Mouse (Mus musculus) heart, postnatal 0 days (tissue): ENCODE data around the gene 1700017B05Rik. TPM values are rescaled to one million over a fixed set of nuclear protein-coding genes. Genes with fewer than 3 reads are reported as not detected.

ENCODE experiments used
- ATAC-seq: fragments of 200-750 bp; cut with Nextera tagmentation; 2 replicates; pipeline ENCODE4 v1.8.0; 2017; ENCODE audit warnings: low read depth, moderate number of reproducible peaks, moderate library complexity; ENCODE audit not compliant: insufficient read depth
- DNase-seq: peaks from one replicate; pipeline ENCODE4 v3.0.0-alpha.2; 2016; ENCODE audit warnings: low spot score
- H3K27ac ChIP-seq: fragments of 300-500 bp; sonication (generic); 2 replicates; pipeline ENCODE4 v1.5.1; 2014; ENCODE audit warnings: low read depth, mild to moderate bottlenecking
- H3K27me3 ChIP-seq: fragments of 300-500 bp; sonication (generic); 2 replicates; pipeline ENCODE4 v1.6.1; 2014; ENCODE audit warnings: low read length, mixed read lengths; ENCODE audit not compliant: control insufficient read depth, insufficient read depth
- H3K36me3 ChIP-seq: fragments of 300-500 bp; sonication (generic); replicated peaks from 2 replicates; pipeline ENCODE4 v1.6.1; 2014; ENCODE audit warnings: low read length, mixed read lengths; ENCODE audit not compliant: control insufficient read depth, insufficient read depth
- H3K4me1 ChIP-seq: fragments of 300-500 bp; sonication (generic); 2 replicates; pipeline ENCODE4 v1.6.1; 2014; ENCODE audit warnings: antibody characterized with exemption; ENCODE audit not compliant: control insufficient read depth, insufficient read depth
- H3K4me2 ChIP-seq: fragments of 300-500 bp; sonication (generic); 2 replicates; pipeline ENCODE4 v1.6.1; 2014; ENCODE audit warnings: low read depth, mild to moderate bottlenecking, low read length, moderate library complexity
- H3K4me3 ChIP-seq: fragments of 300-500 bp; sonication (generic); 2 replicates; pipeline ENCODE4 v1.5.1; 2014; ENCODE audit warnings: low read depth, low read length
- H3K9ac ChIP-seq: fragments of 300-500 bp; sonication (generic); replicated peaks from 2 replicates; pipeline ENCODE4 v1.6.1; 2014; ENCODE audit warnings: low read depth, low read length, mixed read lengths
- H3K9me3 ChIP-seq: fragments of 300-500 bp; sonication (generic); replicated peaks from 2 replicates; pipeline ENCODE4 v1.6.1; 2016; ENCODE audit warnings: low read length; ENCODE audit not compliant: control insufficient read depth
- CTCF ChIP-seq: IDR thresholded peaks from 2 replicates; pipeline ENCODE4 v1.5.1; 2016; ENCODE audit warnings: antibody characterized with exemption, control low read depth, low read depth
- EP300 ChIP-seq: IDR thresholded peaks from 2 replicates; pipeline ENCODE4 v1.6.1; 2016; ENCODE audit warnings: antibody characterized with exemption, low read depth
- WGBS: fragments of 180-500 bp; shearing (Covaris S2); extraction: QIAGEN DNeasy Blood & Tissue Kit; methylation state at CpG from one replicate; pipeline ENCODE4 v1.1.7; 2014; 5-methylcytosine and 5-hydroxymethylcytosine counted together
- polyA plus RNA-seq: library from polyadenylated mRNA; unstranded; fragments of >200 nt; fragmentation: Nextera tagmentation; extraction: Ambion mirVana; gene quantifications from 2 replicates; pipeline ENCODE4 v1.2.1, GENCODE M21; 2015
- total RNA-seq: library from RNA; depleted of rRNA; stranded (reverse); fragments of >200 nt; gene quantifications from 2 replicates; pipeline ENCODE4 v1.2.3, GENCODE M21; 2014; ENCODE audit warnings: low replicate concordance

Gene 1700017B05Rik
- total and polyA plus RNA-seq, 2 experiments from 2014 or later, result 6.2 to 11.0 TPM

DNA sequence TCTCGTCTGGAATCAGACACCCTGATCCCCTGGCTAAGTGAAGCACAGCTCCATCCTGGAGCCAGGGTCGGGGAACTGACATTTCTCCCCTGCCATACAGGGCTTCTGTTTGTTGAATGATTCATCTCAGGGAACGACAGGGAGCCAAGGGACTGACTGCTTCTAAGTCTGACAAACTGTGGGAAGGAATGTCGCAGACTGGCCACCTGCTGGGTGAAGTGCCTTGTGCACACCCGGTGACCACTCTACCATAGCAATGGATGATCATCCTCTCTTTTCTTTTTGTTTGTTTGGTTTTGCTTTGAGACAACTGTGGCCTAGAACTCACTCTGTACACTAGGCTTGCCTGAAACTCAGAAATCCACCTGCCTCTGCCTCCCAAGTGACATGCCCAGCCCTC is 19.5 kb downstream of the 1700017B05Rik start:
- Histone ChIP-seq H3K4me3 (no peak overlapping the region), H3K27me3 (no peaks in the 10 kb centered on the region), H3K9me3 (no peaks in the 10 kb centered on the region), H3K4me1 (no peaks in the 10 kb centered on the region), H3K9ac (no peak overlapping the region), H3K4me2 (no peak overlapping the region), H3K36me3 (no peaks in the 10 kb centered on the region), H3K27ac (no peak overlapping the region)
- WGBS, result 42% methylated on average over 5 of the region's 5 CpGs
- ATAC-seq (no peak), DNase-seq (no peak)
- TF ChIP-seq CTCF, result no peak
- no peak for TF ChIP-seq EP300

DNA sequence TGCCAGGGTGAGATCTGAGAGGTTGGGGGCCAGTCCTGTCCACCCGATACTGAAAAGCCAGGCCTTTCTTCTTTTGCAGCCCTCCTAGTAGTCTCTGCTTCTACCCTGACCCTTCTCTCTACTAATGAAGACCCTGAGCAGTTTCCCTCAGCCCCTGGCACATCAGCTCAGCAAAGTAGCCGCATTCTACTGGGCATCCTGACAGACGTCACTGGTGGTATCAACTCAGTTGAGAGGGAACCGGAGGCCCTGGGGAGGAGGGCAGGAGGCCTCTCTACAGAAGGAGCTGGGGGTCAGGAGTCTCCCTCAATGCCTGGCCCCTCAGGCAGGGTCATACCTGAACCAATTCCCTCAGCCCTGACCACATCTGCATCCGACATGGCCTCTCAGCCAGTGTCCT is 21.3 kb downstream of the 1700017B05Rik start:
- Histone ChIP-seq H3K27me3 (no peaks in the 10 kb centered on the region), H3K36me3 (no peaks in the 10 kb centered on the region), H3K27ac (no peak overlapping the region), H3K4me2 (no peak overlapping the region), H3K4me3 (no peak overlapping the region), H3K9me3 (no peaks in the 10 kb centered on the region), H3K9ac (no peak overlapping the region), H3K4me1 (no peaks in the 10 kb centered on the region)
- 68% methylated on average over 5 of the region's 5 CpGs for WGBS
- DNase-seq (no peak), ATAC-seq (no peak)
- TF ChIP-seq EP300 (no peak), CTCF (no peak)

DNA sequence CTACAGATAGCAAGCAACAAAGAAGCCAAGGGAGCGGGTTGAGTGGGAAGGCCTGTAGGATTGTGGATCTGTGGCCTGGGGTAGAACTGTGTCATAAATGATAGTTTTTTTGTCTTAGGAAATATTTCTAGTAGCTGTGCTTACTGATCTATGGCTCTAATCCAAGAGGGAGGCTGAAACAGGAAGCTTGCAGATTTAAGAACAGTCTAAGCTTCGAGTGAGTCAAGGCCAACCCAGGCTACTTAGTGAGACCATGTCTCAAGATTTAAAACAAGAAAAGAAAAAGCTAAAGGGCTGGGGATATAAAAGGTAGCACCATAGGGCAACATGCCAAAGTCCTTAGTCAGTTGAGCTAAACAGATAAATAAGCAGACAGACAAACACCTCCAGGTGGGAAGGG is 24.2 kb downstream of the 1700017B05Rik start:
- no peaks in the 10 kb centered on the region for H3K27me3 ChIP-seq
- H3K9me3 ChIP-seq, result no peaks in the 10 kb centered on the region
- WGBS, result 87% methylated on average over 2 of the region's 2 CpGs
- TF ChIP-seq CTCF (no peak), EP300 (no peak)
- no peak overlapping the region for H3K4me2 ChIP-seq
- no peaks in the 10 kb centered on the region for H3K36me3 ChIP-seq
- DNase-seq (no peak), ATAC-seq (no peak)
- H3K27ac ChIP-seq, result no peak overlapping the region
- H3K4me3 ChIP-seq, result no peak overlapping the region
- H3K9ac ChIP-seq, result no peak overlapping the region
- no peaks in the 10 kb centered on the region for H3K4me1 ChIP-seq

DNA sequence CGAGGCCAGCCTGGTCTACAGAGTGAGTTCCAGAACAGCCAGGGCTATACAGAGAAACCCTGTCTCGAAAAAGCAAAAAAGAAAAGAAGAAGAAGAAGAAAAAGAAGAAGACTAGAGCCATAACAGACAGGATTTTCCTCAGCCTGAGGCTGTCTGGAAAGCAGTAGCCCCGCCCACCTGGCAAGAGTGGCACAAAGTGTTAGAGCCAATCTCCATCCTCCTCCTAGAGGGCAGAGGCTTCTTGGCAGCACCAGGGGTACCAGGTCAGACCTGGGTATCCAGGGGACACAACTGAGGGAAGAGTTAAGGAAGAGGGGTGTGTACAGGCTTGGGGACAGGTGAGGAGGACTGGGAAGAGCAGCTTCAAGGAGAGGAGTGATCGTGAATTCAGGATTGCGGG is 24.7 kb downstream of the 1700017B05Rik start:
- TF ChIP-seq CTCF, result no peak
- TF ChIP-seq EP300, result no peak
- DNase-seq (no peak), ATAC-seq (no peak)
- Histone ChIP-seq H3K4me3 (no peak overlapping the region), H3K9me3 (no peaks in the 10 kb centered on the region), H3K9ac (no peak overlapping the region), H3K4me1 (no peaks in the 10 kb centered on the region), H3K36me3 (no peaks in the 10 kb centered on the region), H3K4me2 (no peak overlapping the region), H3K27ac (no peak overlapping the region), H3K27me3 (no peaks in the 10 kb centered on the region)
- 77% methylated on average over 5 of the region's 5 CpGs for WGBS

DNA sequence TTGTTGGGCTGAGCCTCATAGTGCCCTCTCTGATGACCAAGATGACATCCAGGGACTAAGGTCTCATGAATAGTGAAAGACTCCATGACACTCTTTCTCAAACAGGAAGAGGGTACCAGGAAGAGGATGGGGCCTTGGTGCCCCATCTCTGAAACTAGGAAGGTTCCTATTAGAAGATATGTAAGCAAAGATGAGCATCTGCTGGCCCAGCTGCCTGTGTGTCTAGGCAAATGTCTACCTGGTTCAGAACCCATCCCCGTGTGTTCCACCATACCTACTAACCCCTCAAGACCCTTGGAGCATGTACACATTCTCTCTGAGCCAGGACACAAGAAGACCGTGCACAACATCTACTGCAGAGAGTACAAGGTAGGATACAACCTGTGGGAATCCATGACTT is 26.2 kb downstream of the 1700017B05Rik start, which contains the start of gene Trcg1:
Gene Trcg1, plus strand, starts transcription at position 301 of the 400 bp plus-strand sequence.
- Histone ChIP-seq H3K4me3 (no peak within 1 kb of the TSS), H3K4me1 (no peaks in the 10 kb centered on the region), H3K36me3 (no peaks in the 10 kb centered on the region), H3K27ac (no peak within 1 kb of the TSS), H3K4me2 (no peak within 1 kb of the TSS), H3K9me3 (no peaks in the 10 kb centered on the region), H3K9ac (no peak within 1 kb of the TSS), H3K27me3 (no peaks in the 10 kb centered on the region)
- DNase-seq, result no peak
- no peak for ATAC-seq
- 83% methylated on average over 2 of the region's 2 CpGs for WGBS
- TF ChIP-seq CTCF (no peak), EP300 (no peak)

DNA sequence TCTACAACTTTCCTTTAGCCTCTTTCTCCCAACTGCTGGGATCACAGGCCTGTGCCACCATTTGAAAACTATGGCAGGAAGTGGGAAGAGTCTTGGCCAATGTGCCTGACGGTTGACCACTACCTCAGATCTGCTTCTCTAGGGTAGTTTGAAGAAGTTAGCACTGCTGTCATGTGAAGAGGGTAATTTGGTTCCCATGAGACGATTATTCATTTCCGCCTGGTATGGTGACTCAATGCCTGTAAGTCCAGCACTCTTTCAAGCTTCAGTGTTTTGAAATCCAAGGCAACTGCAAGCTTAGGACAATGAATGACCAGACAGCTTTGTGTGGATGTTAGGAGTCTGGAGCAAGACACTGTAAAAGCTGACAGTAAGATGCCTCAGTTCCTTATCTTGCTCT is 28.6 kb downstream of the 1700017B05Rik start:
- 84% methylated on average over 3 of the region's 3 CpGs for WGBS
- Histone ChIP-seq H3K9me3 (no peaks in the 10 kb centered on the region), H3K9ac (no peak overlapping the region), H3K36me3 (no peaks in the 10 kb centered on the region), H3K4me1 (no peaks in the 10 kb centered on the region), H3K4me2 (no peak overlapping the region), H3K27me3 (no peaks in the 10 kb centered on the region), H3K4me3 (no peak overlapping the region), H3K27ac (no peak overlapping the region)
- DNase-seq, result no peak
- no peak for ATAC-seq
- TF ChIP-seq EP300 (no peak), CTCF (no peak)
